Mouse (Mus musculus) liver, embryonic 14.5 days (tissue): ENCODE results near the gene Gng7.

Experiments
- CTCF ChIP-seq: IDR thresholded peaks from 2 replicates; pipeline ENCODE4 v1.5.1; 2016; ENCODE audit warnings: antibody characterized with exemption, low read depth, control low read depth
- EP300 ChIP-seq: IDR thresholded peaks from 2 replicates; pipeline ENCODE4 v1.6.1; 2016; ENCODE audit warnings: antibody characterized with exemption, low read depth

DNA sequence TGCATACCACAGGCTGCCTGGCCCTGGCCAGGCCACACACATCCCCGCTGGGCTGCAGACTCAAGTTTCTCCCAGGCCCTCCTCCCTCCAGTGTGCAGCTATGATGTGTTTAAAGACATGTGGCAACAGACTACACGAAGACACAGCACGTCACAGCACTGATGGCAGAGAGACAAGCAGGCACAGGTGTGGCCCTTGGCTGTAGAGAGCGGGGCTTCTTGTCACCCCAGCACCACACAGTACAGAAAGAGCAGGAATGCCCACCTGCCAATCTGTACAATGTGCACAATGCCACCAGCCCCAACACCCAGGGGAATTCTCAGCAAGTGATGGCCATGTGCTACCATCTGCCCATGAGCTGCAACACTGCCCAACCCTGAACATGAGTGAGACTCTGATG is 103.4 kb downstream of the Gng7 start:
- TF ChIP-seq CTCF (no peak), EP300 (no peak)
